Mouse (Mus musculus) layer of hippocampus, adult 2 months (tissue): Measurements from ENCODE around the gene Hipk4. TPM values are rescaled to one million over a fixed set of nuclear protein-coding genes. Genes with fewer than 3 reads are reported as not detected.

Source experiments
- DNase-seq, 2 experiments: peaks; one replicate each; pipeline ENCODE4 v3.0.0; 2022; ENCODE audit warnings: low spot score in 2 of 2
- H3K27ac ChIP-seq: fragments of 200-600 bp; 2 replicates; pipeline ENCODE4 v1.8.1; 2022
- H3K4me3 ChIP-seq: fragments of 200-600 bp; 2 replicates; pipeline ENCODE4 v1.8.1; 2022; ENCODE audit warnings: mild to moderate bottlenecking
- CTCF ChIP-seq: fragments of 200-600 bp; conservative IDR thresholded peaks from 2 replicates; pipeline ENCODE4 v1.8.1; 2022; ENCODE audit warnings: antibody characterized with exemption, mild to moderate bottlenecking, moderate library complexity
- total RNA-seq, 2 experiments: library from RNA; stranded (reverse); gene quantifications; 2 replicates each; pipeline ENCODE4 v1.2.3; 2021

The Hipk4 gene
- total RNA-seq, 2 experiments from 2014 or later, result 0.15 TPM; not detected in 1

DNA sequence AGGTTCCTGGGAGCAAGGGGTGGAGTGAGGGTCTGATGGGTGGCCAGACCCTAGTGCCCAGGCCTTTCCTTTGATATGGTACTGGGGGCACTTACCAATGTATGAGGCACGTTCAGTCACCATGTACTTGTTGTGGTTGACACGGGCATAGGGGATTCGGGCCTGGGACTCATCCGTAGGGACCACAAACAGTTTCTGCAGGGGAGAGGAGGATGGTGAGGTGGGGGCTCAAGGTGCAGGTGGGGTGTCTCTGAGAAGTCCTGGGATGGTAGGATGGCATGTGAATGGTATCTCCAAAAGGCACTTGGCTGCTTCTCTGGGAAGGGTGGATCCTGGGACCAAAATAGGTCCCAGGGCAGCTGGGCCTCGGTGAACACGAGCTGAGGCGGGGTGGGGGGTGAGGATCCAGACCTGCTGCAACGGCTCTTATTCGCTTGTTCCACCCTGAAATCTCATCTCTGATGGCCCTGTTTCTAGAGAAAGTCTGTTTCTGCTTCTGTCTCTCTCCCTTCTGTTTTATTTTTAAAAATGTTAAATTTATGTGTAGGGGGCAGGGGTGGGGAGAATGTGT lies 9.5 kb downstream of the Hipk4 start:
- H3K4me3 ChIP-seq, result no peak overlapping the region
- no peak for DNase-seq
- H3K27ac ChIP-seq, result peak overlapping the region; percentile 72
- TF ChIP-seq CTCF, result no peak

DNA sequence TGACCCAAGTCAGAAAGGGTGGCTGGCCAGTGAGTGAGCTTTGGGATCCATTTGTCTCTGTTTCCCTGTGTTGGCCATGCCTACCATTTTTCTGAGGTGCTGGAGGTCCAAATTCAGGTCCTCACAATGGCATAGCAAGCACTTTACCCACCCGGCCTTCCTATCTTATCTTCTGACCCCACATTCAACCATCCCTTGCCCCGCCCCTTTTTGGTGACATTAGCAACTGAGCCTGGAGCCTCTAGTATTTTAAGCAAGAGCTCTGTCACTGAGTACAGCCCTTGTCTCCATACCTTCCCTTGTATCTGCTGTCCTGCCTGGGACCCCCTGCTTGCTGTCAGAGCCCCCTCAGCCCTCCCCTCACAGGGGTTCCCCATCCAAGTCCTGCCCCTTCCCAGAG lies 12.3 kb downstream of the Hipk4 start:
- no peak overlapping the region for H3K4me3 ChIP-seq
- DNase-seq, result no peak
- TF ChIP-seq CTCF, result no peak
- H3K27ac ChIP-seq, result no peak overlapping the region

DNA sequence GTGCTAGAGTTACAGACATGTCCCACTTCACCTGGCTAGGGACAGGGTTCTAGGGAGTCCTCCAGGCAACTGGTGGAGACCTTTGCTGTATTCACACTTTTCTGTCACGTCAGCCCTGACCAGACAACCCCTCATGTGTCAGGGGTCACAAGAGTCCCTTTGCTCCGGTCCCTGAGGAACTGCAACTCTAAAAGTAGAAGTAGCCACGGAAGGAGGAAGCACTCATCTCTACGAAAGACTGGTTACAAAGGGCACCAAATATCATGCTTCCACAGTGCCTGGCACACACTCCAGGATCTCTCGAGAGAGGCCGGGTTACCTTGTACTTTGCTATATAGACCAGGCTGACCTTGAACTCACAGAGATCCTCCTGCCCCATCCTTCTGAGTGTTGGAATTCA lies 13.6 kb downstream of the Hipk4 start:
- no peak for DNase-seq
- TF ChIP-seq CTCF, result no peak
- no peak overlapping the region for H3K4me3 ChIP-seq
- H3K27ac ChIP-seq, result no peak overlapping the region

DNA sequence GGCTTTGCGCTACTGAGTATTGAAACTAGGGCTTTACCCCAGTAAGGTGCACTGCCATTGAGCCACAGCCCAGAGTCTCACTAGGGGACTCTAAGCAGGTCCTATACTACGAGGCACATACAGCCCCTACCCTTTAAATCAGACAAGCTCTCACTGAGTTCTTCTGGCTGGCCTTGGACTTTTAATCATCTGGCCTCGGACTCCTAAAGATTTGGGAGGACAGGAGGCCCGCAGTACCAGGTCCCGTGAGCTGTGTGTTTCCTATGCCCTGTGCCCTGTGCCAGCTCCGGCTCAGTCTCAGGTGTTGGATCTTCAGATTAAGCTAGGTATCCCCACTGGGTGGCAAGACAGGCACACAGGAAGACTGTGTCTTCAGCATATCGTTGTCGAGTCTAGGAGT lies 14.9 kb downstream of the Hipk4 start:
- DNase-seq, result no peak
- no peak for TF ChIP-seq CTCF
- H3K4me3 ChIP-seq, result no peak overlapping the region
- H3K27ac ChIP-seq, result no peak overlapping the region

DNA sequence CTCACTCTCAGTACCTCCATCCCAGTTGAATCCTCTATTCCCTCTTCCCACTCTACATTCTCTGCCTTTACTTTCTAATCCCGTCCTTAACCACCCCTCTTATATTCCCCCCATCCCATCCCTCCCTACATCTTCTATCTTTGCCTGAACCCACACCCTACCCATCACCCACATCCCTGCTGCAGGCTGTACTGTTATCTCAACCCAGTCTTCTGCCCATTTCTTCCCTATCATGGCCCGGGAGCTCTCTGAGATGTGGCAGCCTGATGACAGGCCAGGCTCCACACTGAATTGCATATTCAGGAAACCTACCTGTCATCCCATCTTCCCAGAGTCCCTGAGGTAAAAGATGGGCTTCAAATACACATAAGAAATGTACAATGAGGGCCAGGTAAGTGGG lies 15.7 kb downstream of the Hipk4 start:
- TF ChIP-seq CTCF, result no peak
- no peak for DNase-seq
- H3K4me3 ChIP-seq, result no peak overlapping the region
- H3K27ac ChIP-seq, result no peak overlapping the region

DNA sequence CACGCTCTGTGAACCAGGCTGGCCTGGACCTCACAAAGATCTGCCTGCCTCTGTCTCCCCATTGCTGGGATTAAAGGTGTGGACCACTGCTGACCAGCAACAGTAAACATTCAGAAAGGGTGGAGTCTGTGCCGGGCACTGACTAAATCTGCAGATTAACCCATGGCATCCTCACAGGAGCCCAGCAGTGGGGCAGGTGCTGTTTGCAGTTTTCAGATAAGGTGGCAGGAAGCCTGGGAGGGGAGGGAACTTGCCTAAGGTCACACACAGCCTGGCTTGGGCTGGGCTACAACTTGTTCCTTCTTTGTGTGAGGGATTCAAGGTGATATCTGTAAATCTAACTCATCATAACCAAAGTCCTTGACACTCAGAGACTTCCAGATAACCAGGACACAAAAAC lies 17.5 kb downstream of the Hipk4 start:
- peak overlapping the region; percentile 97 for H3K27ac ChIP-seq

DNA sequence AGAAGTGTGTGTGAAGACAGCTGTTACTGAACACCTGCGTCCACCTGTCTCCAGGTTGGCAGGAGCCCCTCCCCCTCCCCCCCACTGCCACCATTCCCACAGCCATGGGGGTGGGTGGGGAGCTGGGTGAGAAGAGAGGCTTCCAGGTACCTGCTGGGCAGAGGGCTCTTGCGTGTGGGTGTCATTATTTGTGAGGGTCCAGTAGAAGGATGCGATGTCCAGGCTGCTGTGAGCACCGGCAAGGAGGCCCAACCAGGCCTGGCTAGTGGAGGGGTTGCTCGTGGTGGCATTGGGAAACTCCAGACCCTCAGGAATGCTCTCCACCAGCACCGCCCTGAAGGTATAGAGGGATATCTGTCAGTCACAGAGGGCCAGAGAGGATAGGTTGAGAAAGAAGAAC lies 17.9 kb downstream of the Hipk4 start:
- peak overlapping the region; percentile 88 for H3K4me3 ChIP-seq
- peak overlapping the region; percentile 97 for H3K27ac ChIP-seq
- no peak for DNase-seq
- no peak for TF ChIP-seq CTCF

More for the DNA sequence above, 17.5 kb downstream of the Hipk4 start:
- no peak for DNase-seq
- peak overlapping the region; percentile 88; the same call in 1 of the 2 replicates for H3K4me3 ChIP-seq
- TF ChIP-seq CTCF, result no peak

DNA sequence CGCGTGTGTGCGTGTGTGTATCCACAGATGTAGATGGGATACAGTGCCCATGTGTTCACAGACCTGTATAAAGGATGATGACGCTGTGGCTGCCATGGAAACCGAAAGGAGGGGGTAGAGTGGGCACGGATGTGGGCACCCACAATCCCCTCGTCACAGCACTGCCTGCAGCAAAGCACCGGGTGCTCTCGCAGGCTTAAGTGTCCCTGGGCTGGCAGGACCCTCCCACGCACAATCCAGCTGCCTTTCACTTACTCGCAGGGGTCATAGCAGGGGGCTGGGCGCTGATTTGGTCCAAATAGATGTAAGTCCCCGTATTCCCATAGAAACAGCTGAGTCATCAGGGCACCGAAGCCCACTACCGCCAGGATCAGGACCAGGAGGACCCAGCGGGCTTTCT lies 18.4 kb downstream of the Hipk4 start:
- peak overlapping the region; percentile 88 for H3K4me3 ChIP-seq
- H3K27ac ChIP-seq, result peak overlapping the region; percentile 97
- TF ChIP-seq CTCF, result no peak
- peak; percentile 89 to 93 for DNase-seq

DNA sequence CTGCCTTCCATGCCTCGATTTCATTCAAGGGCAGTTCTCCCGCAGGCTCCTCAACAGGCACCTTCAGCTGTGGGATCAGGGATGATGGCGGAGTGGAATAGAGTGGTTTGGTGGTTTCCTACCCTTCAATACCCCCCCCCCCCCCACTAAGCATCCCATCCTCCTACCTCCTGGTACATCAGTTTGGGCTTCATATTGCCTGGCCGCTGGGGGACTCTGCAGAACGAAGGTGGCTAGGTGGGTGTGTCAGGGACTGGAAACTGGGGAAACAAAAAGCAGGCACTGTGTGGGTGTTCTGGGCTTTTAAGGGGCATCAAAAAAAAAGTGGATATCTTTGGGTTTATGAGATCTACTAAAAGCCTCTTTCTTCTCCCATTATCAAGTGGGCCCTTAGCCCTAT lies 18.9 kb downstream of the Hipk4 start:
- TF ChIP-seq CTCF, result no peak
- DNase-seq, result no peak
- H3K27ac ChIP-seq, result peak overlapping the region; percentile 97
- H3K4me3 ChIP-seq, result peak overlapping the region; percentile 88

DNA sequence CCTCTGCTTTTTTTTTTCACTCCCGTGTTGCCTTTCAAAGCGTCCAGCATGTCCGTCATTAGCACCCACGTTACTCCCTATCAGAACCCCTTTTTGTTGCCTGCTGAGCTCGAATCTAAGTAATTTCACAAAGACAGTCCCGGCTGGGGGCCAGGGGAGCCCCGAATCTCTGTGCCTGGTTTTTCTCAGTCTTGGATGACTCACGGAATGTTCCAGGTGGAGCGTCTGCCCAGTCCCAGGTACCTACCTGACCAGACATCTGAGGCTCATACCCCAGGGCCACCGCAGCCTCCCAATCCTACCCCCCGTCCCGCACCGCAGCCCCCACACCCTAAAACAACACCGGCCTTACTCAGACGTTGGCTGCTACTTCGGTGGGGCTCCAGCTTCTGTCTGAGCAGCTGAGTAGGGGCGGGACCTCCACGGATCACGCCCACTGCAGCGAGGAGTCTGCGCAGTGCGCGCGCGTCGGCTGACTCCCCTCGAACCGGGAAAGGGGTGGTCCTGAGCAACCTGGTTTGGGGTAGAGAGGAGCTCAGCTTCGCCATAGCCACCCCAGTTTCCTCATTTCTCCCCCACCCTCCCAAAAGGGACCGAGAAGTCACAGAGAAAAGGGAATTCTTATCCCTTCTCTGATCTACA lies 19.4 kb downstream of the Hipk4 start:
- peak; percentile 90 to 95 for DNase-seq
- peak overlapping the region; percentile 97 for H3K27ac ChIP-seq
- peak overlapping the region; percentile 88 for H3K4me3 ChIP-seq

DNA sequence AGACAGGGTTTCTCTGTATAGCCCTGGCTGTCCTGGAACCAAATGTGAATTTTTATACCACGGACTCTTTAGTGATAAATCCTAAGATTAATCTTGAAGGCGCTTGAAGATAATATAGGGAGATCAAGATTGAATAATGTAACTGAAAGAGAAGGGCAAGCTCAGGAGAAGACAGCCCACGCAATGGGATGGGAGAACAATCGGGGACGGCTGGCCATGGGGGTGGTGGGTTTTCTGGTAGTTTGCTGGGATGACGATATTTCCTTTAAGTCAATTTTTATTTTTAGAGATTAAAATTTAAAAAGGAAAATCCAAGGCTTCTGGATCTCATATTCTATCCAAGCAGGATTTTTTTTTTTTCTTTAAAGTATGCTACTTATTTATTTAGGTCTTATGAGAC lies 20.0 kb downstream of the Hipk4 start:
- peak overlapping the region; percentile 88 for H3K4me3 ChIP-seq
- DNase-seq, result no peak
- TF ChIP-seq CTCF, result no peak
- H3K27ac ChIP-seq, result peak overlapping the region; percentile 97

More for the DNA sequence above, 19.4 kb downstream of the Hipk4 start:
- no peak for TF ChIP-seq CTCF

DNA sequence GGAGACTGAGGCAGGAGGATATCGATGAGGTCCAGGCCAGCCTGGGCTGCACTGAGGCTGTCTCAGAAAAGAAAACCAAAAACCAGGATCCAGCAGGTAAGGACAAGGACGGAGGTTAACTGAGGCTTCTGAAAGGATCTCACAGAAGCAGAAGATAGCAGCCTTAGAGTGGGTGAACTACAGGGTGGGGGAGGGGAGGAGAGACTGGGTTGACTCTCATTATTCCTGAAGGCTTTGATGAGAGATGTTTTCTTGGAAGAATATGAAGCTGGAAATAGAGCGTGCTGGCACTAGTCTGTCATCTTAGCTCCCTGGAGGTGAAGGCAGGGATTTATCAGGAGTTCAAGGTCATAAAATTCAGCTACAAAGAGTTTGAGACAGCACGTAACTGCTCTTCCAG lies 20.8 kb downstream of the Hipk4 start:
- no peak for DNase-seq
- Histone ChIP-seq H3K4me3 (no peak overlapping the region), H3K27ac (peak overlapping the region; percentile 97)
- TF ChIP-seq CTCF, result no peak

DNA sequence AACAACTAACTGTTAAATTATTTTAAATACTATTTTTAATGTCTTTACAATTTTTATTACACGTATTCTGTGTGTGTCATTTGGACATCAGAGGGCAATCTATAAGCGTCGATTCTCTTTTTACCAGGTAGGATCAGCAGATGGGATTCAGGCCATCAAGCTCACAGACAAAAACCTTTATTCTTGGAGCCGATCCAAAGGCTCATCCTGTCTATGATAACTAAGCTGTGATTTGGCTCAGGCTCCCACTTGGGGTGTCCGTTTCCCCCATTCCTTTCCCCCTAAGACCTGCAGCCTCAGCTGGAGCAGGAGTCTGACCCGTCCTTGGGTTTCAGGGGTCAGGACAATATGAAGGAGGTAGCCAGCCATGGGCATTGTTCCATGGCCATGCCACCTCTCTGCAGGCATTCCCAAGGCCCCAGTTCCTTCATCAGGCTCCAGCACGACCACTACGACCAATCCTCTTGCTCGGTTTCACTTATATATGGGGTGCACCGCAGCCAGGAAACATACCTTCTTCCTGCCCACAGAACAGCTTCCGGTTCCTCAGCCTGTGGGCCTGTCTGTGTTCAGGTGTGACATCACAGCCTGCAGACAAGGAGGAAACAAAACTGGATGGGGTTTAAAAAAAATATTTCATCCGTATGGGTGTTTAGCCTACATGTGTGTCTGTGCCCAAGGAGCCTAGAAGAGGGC lies 21.8 kb downstream of the Hipk4 start:
- Histone ChIP-seq H3K27ac (peak overlapping the region; percentile 39; the same call in 1 of the 2 replicates), H3K4me3 (no peak overlapping the region)
- TF ChIP-seq CTCF, result no peak
- DNase-seq, result no peak

DNA sequence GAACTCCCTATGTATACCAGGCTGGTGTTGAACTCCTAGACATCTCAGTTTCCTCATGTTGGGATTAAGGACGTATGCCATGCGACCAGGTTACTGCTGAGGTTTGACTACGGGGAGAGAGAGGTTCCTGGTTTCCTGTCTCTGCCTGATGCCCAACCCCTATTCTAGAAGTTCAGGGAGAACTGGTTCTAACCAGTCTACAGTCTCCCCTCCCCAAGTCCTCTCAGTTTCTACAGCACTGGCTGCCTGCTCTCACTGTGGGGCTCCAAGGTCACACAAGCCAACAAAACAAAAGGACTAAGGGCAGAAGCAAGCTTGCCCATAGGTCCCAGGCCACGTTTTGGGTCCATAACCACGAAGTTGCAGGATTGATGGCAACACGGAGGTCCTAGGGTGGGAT lies 26.5 kb downstream of the Hipk4 start:
- no peak overlapping the region for H3K27ac ChIP-seq
- no peak for DNase-seq
- no peak overlapping the region for H3K4me3 ChIP-seq
- TF ChIP-seq CTCF, result no peak
